Mouse (Mus musculus): ENCODE results near the gene Evi2.

The Evi2 gene

GRCm38 (mm10) chr11:79526549-79526948, 3.8 kb downstream of the Evi2 start:
- no peak for DNase-seq (ENCODE audit: low read depth)

- peak; percentile 74 for DNase-seq (ENCODE audit: low read depth)
Observed at GRCm38 (mm10) chr11:79524310-79524575, 6.1 kb downstream of the Evi2 start.

- peak; percentile 79 for DNase-seq (ENCODE audit: low read depth)
Observed at GRCm38 (mm10) chr11:79523560-79524309, 6.7 kb downstream of the Evi2 start, which contains the start of gene Evi2b. Gene Evi2b (minus strand): TSS chr11:79523762.

GRCm38 (mm10) chr11:79522944-79523343, 7.4 kb downstream of the Evi2 start:
- peak; percentile 31 for DNase-seq (ENCODE audit: low read depth)

GRCm38 (mm10) chr11:79521930-79522329, 8.5 kb downstream of the Evi2 start:
- DNase-seq (ENCODE audit: low read depth) = peak; percentile 66

GRCm38 (mm10) chr11:79520772-79521171, 9.6 kb downstream of the Evi2 start:
- DNase-seq (ENCODE audit: low read depth) = peak; percentile 59

GRCm38 (mm10) chr11:79519878-79520291, 10.5 kb downstream of the Evi2 start:
- peak; percentile 90 for DNase-seq (ENCODE audit: low read depth)

- DNase-seq (ENCODE audit: low read depth) = no peak
Observed at GRCm38 (mm10) chr11:79519299-79519698, 11.1 kb downstream of the Evi2 start.

GRCm38 (mm10) chr11:79515798-79516197, 14.6 kb downstream of the Evi2 start:
- DNase-seq (ENCODE audit: low read depth) = no peak

GRCm38 (mm10) chr11:79515331-79515730, 15.1 kb downstream of the Evi2 start:
- no peak for DNase-seq (ENCODE audit: low read depth)

GRCm38 (mm10) chr11:79511970-79512369, 18.4 kb downstream of the Evi2 start:
- no peak for DNase-seq (ENCODE audit: low read depth)

- DNase-seq (ENCODE audit: low read depth) = no peak
Observed at GRCm38 (mm10) chr11:79504506-79504905, 25.9 kb downstream of the Evi2 start.

GRCm38 (mm10) chr11:79503845-79504244, 26.5 kb downstream of the Evi2 start, which contains the start of gene Omg:
Gene Omg (minus strand): TSS chr11:79504084.
- DNase-seq (ENCODE audit: low read depth) = no peak

- DNase-seq (ENCODE audit: low read depth) = no peak
Observed at GRCm38 (mm10) chr11:79502917-79503316, 27.5 kb downstream of the Evi2 start.

- DNase-seq (ENCODE audit: low read depth) = no peak
Observed at GRCm38 (mm10) chr11:79494976-79495800, 35.2 kb downstream of the Evi2 start.

- DNase-seq (ENCODE audit: low read depth) = no peak
Observed at GRCm38 (mm10) chr11:79484721-79485120, 45.7 kb downstream of the Evi2 start.

- DNase-seq (ENCODE audit: low read depth) = no peak
Observed at GRCm38 (mm10) chr11:79483876-79484528, 46.4 kb downstream of the Evi2 start.

GRCm38 (mm10) chr11:79483392-79483791, 47.0 kb downstream of the Evi2 start:
- DNase-seq (ENCODE audit: low read depth) = no peak

- no peak for DNase-seq (ENCODE audit: low read depth)
Observed at GRCm38 (mm10) chr11:79468097-79468496, 62.3 kb downstream of the Evi2 start.
